Comparison of ENCODE assay signal across 8 mouse cellular contexts in the genomic region with DNA sequence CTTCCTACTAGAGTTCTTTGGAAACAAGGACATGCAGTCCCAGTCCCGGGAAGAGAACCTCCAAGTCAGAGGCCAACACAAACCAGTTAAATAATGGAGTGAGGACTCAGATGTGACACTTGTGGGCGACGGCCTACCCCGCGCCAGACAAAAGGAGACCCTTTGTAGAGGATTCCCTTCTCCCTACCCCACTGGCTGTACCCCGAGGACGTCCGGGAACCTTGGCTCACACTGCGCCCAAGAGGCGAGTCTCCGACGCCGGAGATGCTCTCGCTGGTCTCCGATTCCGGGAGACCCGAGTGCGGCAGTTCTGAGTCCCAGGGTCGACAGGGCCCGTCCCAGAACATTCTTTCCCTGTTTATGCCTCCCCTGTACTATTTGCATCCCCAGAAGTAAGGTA. TPM values are rescaled to one million over a fixed set of nuclear protein-coding genes. Genes with fewer than 3 reads are reported as not detected.
A peak's percentile ranks its signal among the peaks of the same experiment; 100 is the strongest.
DNase-seq lines count a peak whose midpoint lies in the region; ATAC-seq and TF ChIP-seq lines count a peak whose summit lies in the region.

No protein-coding gene starts in this region.

- intact Hi-C loops in heart, postnatal 25 days (cut with DNase I) = loop anchor here (2.0 kb wide), 3 partner anchors 40 to 196 kb away; no protein-coding TSS in a partner anchor

- no peak for TF ChIP-seq POLR2A in thymus, adult 2 months (IDR thresholded peaks at IDR 0.05; ENCODE audit: control insufficient read depth, extremely low read depth, insufficient read depth, low read length, poor library complexity)

- H3K4me1 ChIP-seq in forebrain, embryonic 12.5 days = peaks cover 16% of the 10 kb centered on the region
- peaks cover 6% of the 10 kb centered on the region for H3K4me1 ChIP-seq in hindbrain, embryonic 12.5 days
- H3K4me1 ChIP-seq in limb, embryonic 12.5 days (replicated peaks) = peaks cover 21% of the 10 kb centered on the region
- H3K4me1 ChIP-seq in midbrain, embryonic 14.5 days (ENCODE audit: control insufficient read depth, insufficient read depth, low read length) = peaks cover 11% of the 10 kb centered on the region
- H3K4me1 ChIP-seq in thymus, adult 2 months (replicated peaks; ENCODE audit: control insufficient read depth, insufficient read depth, low read length) = peaks cover 3% of the 10 kb centered on the region

- 0% methylated on average over 20 of the region's 20 CpGs for WGBS in forebrain, embryonic 12.5 days
- WGBS in hindbrain, embryonic 12.5 days = 0% methylated on average over 20 of the region's 20 CpGs
- WGBS in limb, embryonic 12.5 days = under 1% methylated on average over 20 of the region's 20 CpGs
- 0% methylated on average over 20 of the region's 20 CpGs for WGBS in midbrain, embryonic 14.5 days
- under 1% methylated on average over 20 of the region's 20 CpGs for WGBS in thymus, adult 2 months

- H3K27ac ChIP-seq in forebrain, embryonic 12.5 days = peak overlapping the region; percentile 25; the same call in 1 of the 2 replicates
- H3K27ac ChIP-seq in hindbrain, embryonic 12.5 days = peak overlapping the region; percentile 45; the same call in 1 of the 2 replicates
- H3K27ac ChIP-seq in limb, embryonic 12.5 days = peak overlapping the region; percentile 79
- H3K27ac ChIP-seq in midbrain, embryonic 14.5 days (replicated peaks; ENCODE audit: low read depth, low read length) = peak overlapping the region; percentile 55; the same call in 1 of the 2 replicates
- H3K27ac ChIP-seq in thymus, adult 2 months (ENCODE audit: control insufficient read depth, insufficient read depth, low read length) = peak overlapping the region; percentile 21; the same call in 1 of the 2 replicates

- ATAC-seq in activated CD4-positive, CD25-positive, alpha-beta regulatory T cell, adult 4 months = peak; percentile 16
- peak; percentile 21; the same call in 1 of the 2 replicates for ATAC-seq in forebrain, embryonic 12.5 days (ENCODE audit: low FRiP score)
- peak; percentile 60 for ATAC-seq in hindbrain, embryonic 12.5 days (ENCODE audit: low FRiP score)
- peak; percentile 18 for ATAC-seq in limb, embryonic 12.5 days (ENCODE audit: insufficient number of reproducible peaks, insufficient read depth, low FRiP score, low TSS enrichment, low read depth)
- ATAC-seq in midbrain, embryonic 14.5 days (ENCODE audit: low FRiP score, low TSS enrichment) = peak; percentile 25; the same call in 1 of the 2 replicates

- H3K4me2 ChIP-seq in forebrain, embryonic 12.5 days = peak overlapping the region; percentile 87
- H3K4me2 ChIP-seq in hindbrain, embryonic 12.5 days (replicated peaks) = peak overlapping the region; percentile 82
- H3K4me2 ChIP-seq in limb, embryonic 12.5 days = peak overlapping the region; percentile 78
- H3K4me2 ChIP-seq in midbrain, embryonic 14.5 days (ENCODE audit: low read length) = peak overlapping the region; percentile 96

- TF ChIP-seq CTCF in thymus, adult 2 months (IDR thresholded peaks at IDR 0.05; ENCODE audit: borderline replicate concordance, control insufficient read depth, extremely low read depth, insufficient read depth, low read length, poor library complexity) = no peak

- peak overlapping the region; percentile 63 for H3K4me3 ChIP-seq in forebrain, embryonic 12.5 days (replicated peaks)
- H3K4me3 ChIP-seq in hindbrain, embryonic 12.5 days = peak overlapping the region; percentile 63
- peak overlapping the region; percentile 62 for H3K4me3 ChIP-seq in limb, embryonic 12.5 days (replicated peaks)
- H3K4me3 ChIP-seq in midbrain, embryonic 14.5 days (replicated peaks; ENCODE audit: low read depth, low read length) = peak overlapping the region; percentile 55
- peak overlapping the region; percentile 54 for H3K4me3 ChIP-seq in thymus, adult 2 months (ENCODE audit: control insufficient read depth, insufficient read depth, low read length)

- peak overlapping the region; percentile 60 for H3K9ac ChIP-seq in forebrain, embryonic 12.5 days
- peak overlapping the region; percentile 70 for H3K9ac ChIP-seq in hindbrain, embryonic 12.5 days
- peak overlapping the region; percentile 74 for H3K9ac ChIP-seq in limb, embryonic 12.5 days (replicated peaks)
- peak overlapping the region; percentile 49 for H3K9ac ChIP-seq in midbrain, embryonic 14.5 days (replicated peaks; ENCODE audit: low read length)

- peak; percentile 95 for DNase-seq in heart, adult 11 months
- no peak for DNase-seq in heart, postnatal 25 days (ENCODE audit: low spot score)
- peak; percentile 57 for DNase-seq in midbrain, embryonic 14.5 days
- DNase-seq in thymus, adult 2 months = peak; percentile 46

- 0 out of 2 replicates have a peak, but pooled peaks cover 21% of the 10 kb centered on the region for H3K27me3 ChIP-seq in forebrain, embryonic 12.5 days
- 0 out of 2 replicates have a peak, but pooled peaks cover 3% of the 10 kb centered on the region for H3K27me3 ChIP-seq in hindbrain, embryonic 12.5 days
- no peaks in the 10 kb centered on the region for H3K27me3 ChIP-seq in limb, embryonic 12.5 days
- H3K27me3 ChIP-seq in midbrain, embryonic 14.5 days (ENCODE audit: control insufficient read depth, insufficient read depth, low read length) = peaks cover 8% of the 10 kb centered on the region; the same call in 1 of the 2 replicates
- no peaks in the 10 kb centered on the region for H3K27me3 ChIP-seq in thymus, adult 2 months (ENCODE audit: control insufficient read depth, insufficient read depth, low read length)

- H3K36me3 ChIP-seq in forebrain, embryonic 12.5 days (replicated peaks) = no peaks in the 10 kb centered on the region
- H3K36me3 ChIP-seq in hindbrain, embryonic 12.5 days = no peaks in the 10 kb centered on the region
- no peaks in the 10 kb centered on the region for H3K36me3 ChIP-seq in limb, embryonic 12.5 days
- no peaks in the 10 kb centered on the region for H3K36me3 ChIP-seq in midbrain, embryonic 14.5 days (ENCODE audit: control insufficient read depth, insufficient read depth, low read length)
- no peaks in the 10 kb centered on the region for H3K36me3 ChIP-seq in thymus, adult 2 months (ENCODE audit: control insufficient read depth, insufficient read depth, low read length)

- H3K9me3 ChIP-seq in forebrain, embryonic 12.5 days = no peaks in the 10 kb centered on the region
- no peaks in the 10 kb centered on the region for H3K9me3 ChIP-seq in hindbrain, embryonic 12.5 days (replicated peaks)
- H3K9me3 ChIP-seq in limb, embryonic 12.5 days = no peaks in the 10 kb centered on the region
- no peaks in the 10 kb centered on the region for H3K9me3 ChIP-seq in midbrain, embryonic 14.5 days (ENCODE audit: control insufficient read depth, low read length)

RNA-seq across cellular contexts. Expression of gene Abca1, which starts 0.5 kb away (rescaled TPM):
- total RNA-seq in heart, postnatal 25 days (2021) = 10 to 100 TPM; 13.6 to 19.7 TPM
- polyA plus RNA-seq in activated CD4-positive, CD25-positive, alpha-beta regulatory T cell, adult 4 months (2017; shearing (Covaris generic)) = 1 to 10 TPM; 3.2 to 3.4 TPM
- polyA plus RNA-seq in forebrain, embryonic 12.5 days (2016; fragmentation: Nextera tagmentation; extraction: Ambion mirVana) = 5.9 and 7.5 TPM in 2 replicates
- 9.3 and 10.4 TPM in 2 replicates for polyA plus RNA-seq in hindbrain, embryonic 12.5 days (2016; fragmentation: Nextera tagmentation; extraction: Ambion mirVana)
- polyA plus RNA-seq in limb, embryonic 12.5 days (2016; fragmentation: Nextera tagmentation; extraction: Ambion mirVana) = 6.8 and 7.4 TPM in 2 replicates
- polyA plus RNA-seq in midbrain, embryonic 14.5 days (2014; fragmentation: Nextera tagmentation; extraction: Ambion mirVana) = 9.0 and 16.9 TPM in 2 replicates
- 13.8 and 15.4 TPM in 2 replicates for polyA plus RNA-seq in thymus, adult 2 months (2012; rRNA removed)

Comparison
In these comparisons a context has a peak if more than half of its experiments do, and no peak if none do; other contexts are left out.
1. H3K27ac ChIP-seq: peak in every context shown above with its lines; median percentile 79 in limb, embryonic 12.5 days; 55 in midbrain, embryonic 14.5 days; 45 in hindbrain, embryonic 12.5 days; 25 in forebrain, embryonic 12.5 days; 21 in thymus, adult 2 months.